Mouse (Mus musculus): ENCODE results near the gene Ccdc116.
"Not testable (repeated sequence)": the region's sequence is repeated elsewhere in the genome, so short reads cannot be mapped to it uniquely, and the experiment has no call there.

The Ccdc116 gene

DNA sequence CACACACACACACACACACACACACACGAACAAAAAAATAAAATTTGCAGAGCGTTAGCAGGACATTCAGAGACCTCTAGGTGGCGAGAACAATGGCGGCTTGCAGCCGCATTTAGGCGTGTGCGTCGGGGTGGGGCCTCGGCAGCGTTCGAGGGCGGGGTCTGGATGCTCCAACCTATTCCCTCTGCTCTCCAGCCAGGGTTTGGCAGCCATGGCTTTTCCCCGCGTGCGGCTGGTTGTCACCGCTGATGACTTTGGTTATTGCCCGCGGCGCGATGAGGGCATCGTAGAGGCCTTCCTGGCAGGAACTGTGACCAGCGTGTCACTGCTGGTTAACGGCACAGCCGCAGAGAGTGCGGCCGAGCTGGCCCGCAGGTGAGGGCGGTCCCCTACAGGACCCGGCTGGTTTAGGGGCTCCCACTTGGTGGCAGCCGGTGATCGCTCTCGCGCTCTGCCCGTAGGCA lies at the start of gene Ccdc116:
Gene Ccdc116, minus strand, starts transcription at position 458 of the 464 bp plus-strand sequence.
- in situ Hi-C loops (cut with MboI, MseI), result no loop called here

DNA sequence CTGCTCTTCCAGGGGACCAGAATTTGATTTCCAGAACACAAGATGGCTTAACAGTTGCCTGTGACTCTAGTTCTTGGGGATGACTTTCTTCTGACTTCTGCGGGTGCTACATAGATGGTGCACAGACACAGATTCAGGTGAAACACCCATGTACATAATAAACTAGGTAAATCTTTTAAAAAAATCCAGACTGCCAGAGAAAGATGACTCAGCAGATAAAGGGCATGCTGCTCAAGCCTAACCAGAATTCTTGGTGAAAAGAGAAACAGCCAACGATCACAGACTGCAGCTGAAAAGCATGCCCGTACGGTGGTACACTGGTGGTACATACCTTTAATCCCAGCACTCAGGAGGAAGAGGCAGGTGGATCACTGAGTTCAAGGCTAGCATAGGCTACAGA lies 46.8 kb upstream of the Ccdc116 start:
- in situ Hi-C loops (cut with MboI, MseI), result no loop called here

DNA sequence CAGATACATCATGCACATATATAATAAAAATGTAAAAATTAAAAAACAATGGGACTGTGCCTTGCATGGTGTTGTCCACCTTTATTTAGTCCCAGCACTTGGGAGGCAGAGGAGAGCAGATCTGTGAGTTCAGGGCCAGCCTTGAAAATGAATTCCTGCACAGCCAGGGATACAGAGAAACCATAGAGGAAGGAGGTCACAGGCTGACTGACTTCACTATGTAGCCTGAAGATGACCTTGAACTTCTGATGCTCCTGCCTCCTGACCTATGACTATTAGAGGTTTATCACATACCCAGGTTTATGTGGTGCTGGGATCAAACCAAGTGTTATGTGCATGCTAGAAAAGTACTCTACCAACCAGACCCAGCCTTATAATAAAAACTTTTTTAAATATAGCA lies 38.4 kb upstream of the Ccdc116 start:
- in situ Hi-C loops (cut with MboI, MseI), result no loop called here

DNA sequence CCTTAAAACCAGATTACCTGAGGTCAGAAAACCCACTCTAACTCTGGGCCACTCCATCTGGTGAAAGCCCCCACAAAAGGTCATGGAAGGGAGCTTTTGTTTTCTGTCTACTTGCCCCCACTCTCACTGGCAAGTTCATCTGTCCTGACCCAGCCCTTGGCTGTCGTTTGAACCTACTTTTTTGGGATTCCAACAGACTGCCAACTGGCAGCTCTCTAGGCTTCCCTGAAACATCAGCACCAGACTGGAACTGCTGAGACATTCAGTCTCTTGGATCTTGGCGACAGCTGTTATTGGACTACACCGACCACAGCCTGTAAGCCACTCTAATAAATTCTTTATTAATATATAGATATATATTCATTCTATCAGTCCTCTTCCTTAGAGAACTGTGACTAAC lies 36.0 kb upstream of the Ccdc116 start:
- in situ Hi-C loops (cut with MboI, MseI), result no loop called here

DNA sequence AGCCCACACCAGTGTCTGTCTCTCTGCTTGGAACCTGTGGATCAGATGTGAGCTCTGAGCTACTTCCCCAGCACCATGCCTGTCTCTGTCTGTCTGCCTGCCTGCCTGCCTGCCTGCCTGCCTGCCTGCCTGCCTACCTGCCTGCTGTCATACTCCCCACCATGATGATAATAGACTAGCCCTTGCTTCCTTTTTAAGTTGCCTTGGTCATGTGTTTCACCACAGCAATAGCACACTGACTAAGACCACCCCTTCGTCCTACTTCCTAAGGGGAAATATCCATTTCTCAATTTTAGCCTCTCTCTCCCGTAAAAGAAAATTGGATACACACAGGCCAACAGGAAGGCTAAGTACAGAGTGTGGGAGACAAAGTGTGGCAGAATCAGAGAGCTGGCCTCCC lies 35.1 kb upstream of the Ccdc116 start:
- in situ Hi-C loops (cut with MboI, MseI), result no loop called here

DNA sequence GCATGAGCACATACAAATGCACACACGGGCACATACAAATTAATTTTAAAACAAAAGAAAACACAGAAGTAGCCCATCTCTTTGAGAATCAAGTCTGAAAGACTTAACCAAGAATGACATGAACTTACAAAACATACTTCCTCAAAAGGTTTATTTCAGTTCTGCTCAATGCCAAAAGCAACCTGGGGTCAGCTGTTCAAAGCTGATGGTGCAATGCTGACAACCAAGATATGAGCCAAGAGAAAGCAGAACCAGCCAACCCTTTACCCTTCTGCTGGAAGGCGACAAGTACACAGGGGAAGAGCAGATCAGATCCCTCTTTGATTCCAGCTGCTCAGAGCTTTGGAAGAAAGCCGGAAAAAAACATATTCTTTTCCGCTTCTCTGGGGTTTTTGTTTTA lies 34.4 kb upstream of the Ccdc116 start:
- in situ Hi-C loops (cut with MboI, MseI), result no loop called here

DNA sequence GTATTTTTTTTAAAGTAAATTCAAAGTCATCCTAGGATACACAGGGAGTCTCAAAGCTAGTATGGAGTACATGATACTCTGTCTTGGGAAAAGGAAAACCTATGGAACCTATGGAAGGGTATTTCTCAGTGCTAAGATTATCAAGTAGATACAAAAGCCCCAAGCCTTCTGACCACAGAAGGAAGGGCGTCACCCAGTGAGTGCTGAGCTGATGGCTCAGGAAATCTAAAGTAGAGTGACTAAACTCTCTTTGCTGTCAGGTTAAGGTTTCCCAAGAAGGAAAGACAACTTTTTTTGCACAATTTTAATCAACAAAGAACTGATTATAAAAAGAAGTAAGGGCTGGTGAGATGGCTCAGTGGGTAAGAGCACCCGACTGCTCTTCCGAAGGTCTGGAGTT lies 32.7 kb upstream of the Ccdc116 start:
- in situ Hi-C loops (cut with MboI, MseI), result no loop called here

DNA sequence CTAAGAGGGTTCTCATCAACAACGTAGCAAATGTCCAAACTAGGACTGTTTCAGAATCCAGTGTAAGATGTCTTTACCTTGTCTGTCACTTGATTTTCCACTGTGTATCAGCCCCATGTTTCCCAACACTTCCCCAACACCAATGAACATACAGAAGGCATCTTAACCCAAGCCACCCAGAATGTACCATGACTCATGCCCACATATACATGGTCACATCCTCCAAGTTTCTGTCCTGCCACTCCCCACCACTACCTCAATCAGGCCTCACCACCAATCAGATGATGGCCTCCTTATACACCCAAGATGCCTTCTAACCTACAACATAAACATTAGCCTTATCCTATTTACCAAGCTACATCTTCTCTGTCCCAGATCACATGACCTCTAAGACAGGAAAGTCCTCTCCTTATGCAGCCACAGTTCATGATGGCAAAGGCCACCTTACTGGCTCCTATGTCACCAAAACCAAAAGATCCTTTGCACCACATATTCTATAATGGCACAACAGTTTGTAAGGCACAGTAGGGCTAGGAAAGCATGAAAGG lies 30.7 kb upstream of the Ccdc116 start:
- in situ Hi-C loops (cut with MboI, MseI), result no loop called here

DNA sequence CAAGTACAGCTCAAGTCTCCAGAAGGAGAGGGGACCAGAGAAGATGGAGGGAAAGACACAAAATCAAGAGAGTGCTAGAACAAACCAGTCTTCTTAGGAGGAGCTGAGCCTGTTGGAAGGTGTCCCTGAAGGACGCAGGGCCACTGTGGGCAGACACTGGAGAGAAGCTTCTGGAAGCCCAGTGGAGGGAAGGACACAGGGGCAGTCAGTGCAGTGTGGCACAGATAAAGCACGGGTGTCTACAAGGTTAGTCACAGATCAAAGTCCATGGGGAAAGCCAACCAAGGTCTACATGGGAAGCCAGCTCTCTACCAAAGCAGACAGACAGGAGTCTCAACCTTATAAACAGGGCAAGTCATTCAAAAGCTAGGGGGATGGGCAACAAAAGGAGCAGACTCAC lies 28.7 kb upstream of the Ccdc116 start:
- in situ Hi-C loops (cut with MboI, MseI), result no loop called here

GRCm38 (mm10) chr16:17168049-17168448 lies 21.0 kb upstream of the Ccdc116 start:
- in situ Hi-C loops (cut with MboI, MseI), result no loop called here

DNA sequence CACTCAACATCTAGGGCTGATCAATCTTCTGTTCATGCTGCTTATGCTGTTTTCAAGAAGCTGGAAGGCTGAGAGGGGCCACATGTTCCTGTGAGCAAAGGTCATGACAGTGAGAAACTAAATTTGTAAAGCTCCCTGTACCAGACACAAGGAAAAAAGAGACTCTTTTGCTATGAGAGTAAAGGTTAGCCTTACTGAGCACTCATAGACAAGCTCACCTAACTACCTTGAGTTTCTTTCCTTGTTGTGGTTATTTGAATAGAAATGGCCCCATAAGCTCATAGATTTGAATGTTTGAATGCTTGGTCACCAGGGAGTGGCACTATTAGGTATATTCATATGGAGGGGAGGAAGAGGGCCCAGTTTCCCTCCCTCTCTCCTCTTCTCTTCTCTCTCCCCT lies 20.1 kb upstream of the Ccdc116 start:
- in situ Hi-C loops (cut with MboI, MseI), result no loop called here

DNA sequence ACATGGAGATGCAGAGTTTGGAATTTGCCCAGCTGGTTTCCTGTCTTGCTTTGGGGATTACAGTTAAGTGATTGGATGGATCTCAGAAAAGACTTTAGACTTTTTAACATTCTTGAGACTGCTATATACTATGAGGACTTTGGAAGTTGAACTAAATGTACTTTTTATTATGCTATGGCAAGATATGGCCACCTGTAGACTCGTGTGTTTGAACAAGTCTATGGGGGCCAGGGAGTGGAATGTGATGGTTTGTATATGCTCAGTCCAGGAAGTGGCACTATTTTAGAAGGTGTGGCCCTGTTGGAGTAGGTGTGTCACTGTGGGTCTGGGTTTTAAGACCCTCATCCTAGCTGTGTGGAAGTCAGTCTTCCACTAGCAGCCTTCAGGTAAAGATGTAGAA lies 18.4 kb upstream of the Ccdc116 start:
- in situ Hi-C loops (cut with MboI, MseI), result not testable (repeated sequence)

GRCm38 (mm10) chr16:17154346-17154745 lies 7.3 kb upstream of the Ccdc116 start:
- in situ Hi-C loops (cut with MboI, MseI), result no loop called here

DNA sequence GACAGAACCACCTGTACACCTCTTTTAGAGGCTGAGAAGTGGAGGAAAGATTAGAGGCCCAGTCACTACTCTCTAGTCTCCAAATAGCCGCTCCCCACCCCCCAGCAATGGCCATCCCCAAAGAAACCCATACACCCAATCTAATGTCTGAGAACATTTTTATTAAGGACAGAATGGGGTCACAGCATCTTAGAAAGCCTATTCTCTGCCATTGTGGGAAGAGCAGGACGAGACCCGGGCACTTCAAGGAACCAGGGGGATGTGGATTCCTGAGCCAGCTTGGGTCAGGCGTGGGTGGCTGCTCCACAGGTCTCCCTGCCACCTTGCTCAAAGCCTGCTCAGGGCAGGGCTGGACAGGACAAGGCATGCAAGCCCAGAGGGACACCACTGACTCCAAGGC lies 4.8 kb upstream of the Ccdc116 start:
- in situ Hi-C loops (cut with MboI, MseI), result no loop called here

- in situ Hi-C loops (cut with MboI, MseI), result no loop called here
These were observed 3.7 kb upstream of the Ccdc116 start for GRCm38 (mm10) chr16:17150520-17151258.

- in situ Hi-C loops (cut with MboI, MseI), result no loop called here
These were observed 1.1 kb upstream of the Ccdc116 start for GRCm38 (mm10) chr16:17148084-17148483.

- in situ Hi-C loops (cut with MboI, MseI), result no loop called here
These were observed 431 bp upstream of the Ccdc116 start for GRCm38 (mm10) chr16:17147391-17147929.

GRCm38 (mm10) chr16:17144339-17144738 lies 2.7 kb downstream of the Ccdc116 start, which contains the start of gene Ydjc:
Ydjc (plus strand) TSS chr16:17144621.
- in situ Hi-C loops (cut with MboI, MseI), result no loop called here

- in situ Hi-C loops (cut with MboI, MseI), result no loop called here
These were observed 9.7 kb downstream of the Ccdc116 start for GRCm38 (mm10) chr16:17137355-17137754.

- in situ Hi-C loops (cut with MboI, MseI), result loop anchor here (5.0 kb wide), 1 partner anchor 69 kb away; the partner anchor contains the start of gene Ube2l3
These were observed 14.2 kb downstream of the Ccdc116 start for GRCm38 (mm10) chr16:17132906-17133200.

- in situ Hi-C loops (cut with MboI, MseI), result loop anchor here (5.0 kb wide), 1 partner anchor 70 kb away; the partner anchor contains the start of gene Ube2l3
These were observed 14.7 kb downstream of the Ccdc116 start, which contains the start of gene Sdf2l1 for GRCm38 (mm10) chr16:17132089-17132905. Sdf2l1 (minus strand) TSS chr16:17132383.

Measured in T-helper 2 cell (primary cell).